Mouse (Mus musculus) forebrain, postnatal 0 days (tissue): ENCODE results near the gene Kmt5a. TPM values are rescaled to one million over a fixed set of nuclear protein-coding genes. Genes with fewer than 3 reads are reported as not detected.
"Not testable (repeated sequence)": the region's sequence is repeated elsewhere in the genome, so short reads cannot be mapped to it uniquely, and the experiment has no call there.

ENCODE experiments used
- ATAC-seq: fragments of 200-750 bp; cut with Nextera tagmentation; 2 replicates; pipeline ENCODE4 v1.8.0; 2017; ENCODE audit warnings: mild to moderate bottlenecking, moderate library complexity
- DNase-seq: peaks from one replicate; pipeline ENCODE4 v3.0.0-alpha.2; 2015
- H3K27ac ChIP-seq: fragments of 300-500 bp; sonication (generic); 2 replicates; pipeline ENCODE4 v1.5.1; 2014; ENCODE audit warnings: low read depth, mild to moderate bottlenecking, antibody characterized with exemption, low read length, moderate library complexity, mixed read lengths
- H3K27me3 ChIP-seq: fragments of 300-500 bp; sonication (generic); 2 replicates; pipeline ENCODE4 v1.6.1; 2014; ENCODE audit warnings: mild to moderate bottlenecking, low read length, mixed read lengths; ENCODE audit not compliant: insufficient read depth
- H3K36me3 ChIP-seq: fragments of 300-500 bp; sonication (generic); 2 replicates; pipeline ENCODE4 v1.6.1; 2014; ENCODE audit warnings: mild to moderate bottlenecking, moderate library complexity; ENCODE audit not compliant: insufficient read depth
- H3K4me1 ChIP-seq: fragments of 300-500 bp; sonication (generic); 2 replicates; pipeline ENCODE4 v1.6.1; 2014; ENCODE audit warnings: antibody characterized with exemption; ENCODE audit not compliant: insufficient read depth
- H3K4me2 ChIP-seq: fragments of 300-500 bp; sonication (generic); 2 replicates; pipeline ENCODE4 v1.6.1; 2014; ENCODE audit warnings: low read depth, mild to moderate bottlenecking, moderate library complexity
- H3K4me3 ChIP-seq: fragments of 300-500 bp; sonication (generic); 2 replicates; pipeline ENCODE4 v1.5.1; 2014; ENCODE audit warnings: low read depth, low read length, mixed read lengths
- H3K9ac ChIP-seq: fragments of 300-500 bp; sonication (generic); 2 replicates; pipeline ENCODE4 v1.6.1; 2014; ENCODE audit warnings: mild to moderate bottlenecking
- H3K9me3 ChIP-seq: fragments of 300-500 bp; sonication (generic); 2 replicates; pipeline ENCODE4 v1.6.1; 2016; ENCODE audit warnings: low read length
- CTCF ChIP-seq: sonication (generic); IDR thresholded peaks from 2 replicates; pipeline ENCODE4 v1.5.1; 2016; ENCODE audit warnings: antibody characterized with exemption, control low read depth, low read depth
- WGBS: fragments of 180-500 bp; shearing (Covaris S2); extraction: QIAGEN DNeasy Blood & Tissue Kit; methylation state at CpG from one replicate; pipeline ENCODE4 v1.1.7; 2014; 5-methylcytosine and 5-hydroxymethylcytosine counted together
- polyA plus RNA-seq: library from polyadenylated mRNA; unstranded; fragments of >200 nt; fragmentation: Nextera tagmentation; extraction: Ambion mirVana; gene quantifications from 2 replicates; pipeline ENCODE4 v1.2.1, GENCODE M21; 2015
- total RNA-seq: library from RNA; depleted of rRNA; stranded (reverse); fragments of >200 nt; gene quantifications from 2 replicates; pipeline ENCODE4 v1.2.3, GENCODE M21; 2014

Gene Kmt5a
- total and polyA plus RNA-seq, 2 experiments from 2014 or later = 23.6 to 45.0 TPM

DNA sequence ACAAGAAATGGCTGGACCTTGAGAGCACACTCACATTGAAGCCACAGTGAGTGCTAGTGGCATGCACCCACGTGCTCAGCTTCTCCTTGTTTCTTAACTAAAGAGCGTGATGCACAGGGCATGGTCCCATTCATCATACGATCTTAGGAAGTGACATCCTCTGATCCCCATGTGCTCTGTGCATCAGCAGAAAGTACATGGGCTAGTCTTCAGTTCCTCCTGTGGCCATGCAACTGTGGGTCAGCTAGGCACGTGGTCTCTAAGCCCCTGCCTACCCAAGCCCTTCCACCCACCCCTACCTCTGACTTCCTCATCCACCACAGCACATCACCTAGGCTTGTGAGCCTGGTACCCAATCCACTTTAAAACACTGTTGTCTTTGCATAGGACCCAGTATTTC, 52.9 kb downstream of the Kmt5a start:
- no peaks in the 10 kb centered on the region for H3K9me3 ChIP-seq
- H3K36me3 ChIP-seq = peaks cover 33% of the 10 kb centered on the region
- no peak overlapping the region for H3K9ac ChIP-seq
- H3K4me1 ChIP-seq = no peaks in the 10 kb centered on the region
- H3K4me3 ChIP-seq = no peak overlapping the region
- no peak for TF ChIP-seq CTCF
- ATAC-seq (no peak), DNase-seq (no peak)
- no peak overlapping the region for H3K27ac ChIP-seq
- WGBS = 93% methylated on average over 4 of the region's 4 CpGs
- H3K4me2 ChIP-seq = no peak overlapping the region
- H3K27me3 ChIP-seq = no peaks in the 10 kb centered on the region

DNA sequence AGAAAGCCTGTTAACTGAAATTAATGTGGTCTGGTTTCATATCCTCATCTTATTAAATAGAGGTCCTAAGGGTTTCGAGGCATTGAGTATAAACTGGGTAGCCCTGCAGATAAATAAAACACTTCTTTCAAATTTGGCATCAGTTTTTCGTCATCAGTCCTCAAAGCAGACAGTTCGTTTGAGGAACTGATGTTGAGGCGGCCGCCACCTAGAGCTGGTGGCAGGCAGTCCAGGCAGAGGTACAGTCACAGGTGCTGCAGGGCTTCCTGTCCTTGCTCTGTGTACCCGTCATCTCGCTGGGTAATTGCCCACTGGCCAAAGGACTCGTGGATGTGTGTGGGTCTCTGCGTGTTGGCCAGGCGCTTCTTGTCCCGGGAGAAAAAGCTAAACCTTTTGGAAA, 53.7 kb downstream of the Kmt5a start:
- no peak for ATAC-seq
- WGBS = 93% methylated on average over 11 of the region's 11 CpGs
- no peaks in the 10 kb centered on the region for H3K4me1 ChIP-seq

DNA sequence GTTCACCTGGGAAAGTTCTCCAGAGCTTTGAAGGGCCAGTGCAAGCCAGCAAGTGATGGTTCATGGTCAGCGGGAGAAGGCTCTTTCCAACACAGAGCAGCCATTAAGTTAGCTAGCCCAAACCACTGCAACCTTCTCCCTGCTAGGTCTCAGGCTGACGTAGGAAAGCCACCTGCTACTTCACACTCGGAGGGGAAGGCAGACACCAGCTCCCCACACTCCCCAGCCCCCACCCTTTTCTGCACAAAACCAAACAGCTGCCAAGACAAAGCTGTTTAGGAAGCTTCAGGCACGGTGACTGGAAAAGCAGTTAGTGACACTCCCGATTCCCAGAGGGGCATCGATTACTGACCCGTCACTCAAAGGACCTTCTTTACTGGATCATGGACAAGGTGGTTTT, 55.8 kb downstream of the Kmt5a start:
- DNase-seq = no peak

More for the DNA sequence above, 53.7 kb downstream of the Kmt5a start:
- H3K9ac ChIP-seq = no peak overlapping the region
- H3K9me3 ChIP-seq = no peaks in the 10 kb centered on the region
- H3K27ac ChIP-seq = no peak overlapping the region
- TF ChIP-seq CTCF = no peak
- H3K27me3 ChIP-seq = no peaks in the 10 kb centered on the region
- H3K36me3 ChIP-seq = peaks cover 33% of the 10 kb centered on the region
- DNase-seq = no peak
- H3K4me2 ChIP-seq = no peak overlapping the region
- H3K4me3 ChIP-seq = no peak overlapping the region

DNA sequence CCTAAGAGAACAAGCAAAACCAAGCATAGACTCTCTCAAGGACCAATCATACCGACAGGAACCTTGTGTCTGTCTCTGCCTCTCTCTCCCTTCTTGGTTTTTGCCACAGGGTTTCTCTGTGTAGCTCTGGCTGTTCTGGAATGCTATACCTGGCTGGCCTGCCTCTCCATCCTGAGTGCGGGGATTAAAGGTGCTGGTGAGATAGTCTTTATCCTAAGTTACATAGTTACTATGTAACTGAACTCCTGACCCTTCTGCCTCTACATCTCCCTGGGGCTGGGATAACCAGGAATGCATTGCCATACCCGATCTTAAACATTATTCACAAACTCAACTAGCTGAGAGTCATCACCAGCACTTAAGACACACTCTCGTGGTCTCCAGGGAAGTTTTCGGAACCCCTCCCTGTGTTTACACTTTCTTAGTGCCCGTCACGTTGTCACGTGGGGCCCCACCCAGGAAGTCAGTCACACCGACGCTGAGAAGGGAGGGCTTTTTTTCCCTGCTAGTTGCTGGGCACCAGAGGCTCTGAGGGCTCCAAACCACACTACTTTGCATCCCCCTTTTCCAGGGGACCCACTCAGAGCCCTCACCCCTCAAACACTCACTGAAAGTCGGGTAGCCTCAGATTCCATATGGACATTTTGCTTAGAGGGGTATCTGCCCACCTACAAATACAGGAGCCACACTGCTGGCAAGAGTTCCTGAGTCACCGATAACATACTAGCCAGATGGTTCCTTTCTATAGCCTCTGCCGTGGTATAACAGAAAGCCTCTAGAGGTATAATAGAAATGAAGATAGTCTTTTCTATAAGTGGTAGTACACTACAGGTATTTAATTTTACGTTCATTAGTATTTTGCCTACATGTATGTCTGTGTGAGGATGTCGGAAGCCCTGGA, 57.1 kb downstream of the Kmt5a start:
- Histone ChIP-seq H3K36me3 (peaks cover 23% of the 10 kb centered on the region), H3K4me1 (no peaks in the 10 kb centered on the region), H3K27me3 (no peaks in the 10 kb centered on the region), H3K4me3 (no peak overlapping the region), H3K27ac (no peak overlapping the region), H3K9me3 (no peaks in the 10 kb centered on the region), H3K9ac (no peak overlapping the region), H3K4me2 (no peak overlapping the region)
- no peak for DNase-seq
- no peak for ATAC-seq
- 86% methylated on average over 15 of the region's 15 CpGs for WGBS
- no peak for TF ChIP-seq CTCF

More for the DNA sequence above, 55.8 kb downstream of the Kmt5a start:
- Histone ChIP-seq H3K9me3 (no peaks in the 10 kb centered on the region), H3K4me1 (no peaks in the 10 kb centered on the region), H3K27me3 (no peaks in the 10 kb centered on the region), H3K4me3 (no peak overlapping the region), H3K36me3 (peaks cover 33% of the 10 kb centered on the region), H3K4me2 (no peak overlapping the region), H3K9ac (no peak overlapping the region), H3K27ac (no peak overlapping the region)
- TF ChIP-seq CTCF = no peak
- no peak for ATAC-seq
- WGBS = 52% methylated on average over 7 of the region's 7 CpGs

DNA sequence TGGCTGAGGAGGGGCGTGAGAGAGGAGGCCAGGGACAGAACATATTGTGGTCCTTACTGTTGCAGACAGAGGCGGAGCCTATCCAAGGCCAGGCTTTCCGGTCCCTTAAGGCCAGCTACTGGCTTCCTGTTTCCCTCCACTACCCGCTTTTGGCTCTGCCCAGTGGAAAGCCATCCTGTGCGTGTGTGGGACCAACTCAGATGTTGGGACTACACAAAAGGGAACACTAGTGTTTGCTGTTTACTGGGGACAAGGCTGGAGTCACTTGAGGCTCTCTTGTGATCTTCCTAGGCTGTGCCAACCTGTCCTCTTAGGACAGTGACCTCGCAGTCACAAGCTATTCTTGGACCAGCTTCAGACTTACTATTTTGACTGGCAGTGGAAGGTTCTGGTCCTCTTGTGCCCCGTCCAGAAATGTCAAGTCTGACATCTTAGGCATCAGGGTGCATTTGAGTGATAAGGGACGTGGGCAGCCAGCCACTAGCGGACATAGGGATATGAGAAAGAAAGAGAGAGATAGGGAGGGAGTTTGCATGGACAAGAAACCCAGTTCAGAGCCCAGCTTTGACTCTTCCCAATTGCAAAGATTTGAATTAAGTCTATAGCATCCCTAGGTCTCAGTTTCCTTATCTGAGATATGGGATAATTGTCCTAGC, 58.6 kb downstream of the Kmt5a start:
- no peak overlapping the region for H3K4me3 ChIP-seq
- peaks cover 22% of the 10 kb centered on the region for H3K36me3 ChIP-seq
- DNase-seq = no peak
- no peak overlapping the region for H3K4me2 ChIP-seq
- H3K27ac ChIP-seq = no peak overlapping the region
- no peak for TF ChIP-seq CTCF
- H3K9ac ChIP-seq = no peak overlapping the region
- no peaks in the 10 kb centered on the region for H3K4me1 ChIP-seq
- 84% methylated on average over 9 of the region's 9 CpGs for WGBS
- no peaks in the 10 kb centered on the region for H3K27me3 ChIP-seq
- no peaks in the 10 kb centered on the region for H3K9me3 ChIP-seq
- no peak for ATAC-seq

DNA sequence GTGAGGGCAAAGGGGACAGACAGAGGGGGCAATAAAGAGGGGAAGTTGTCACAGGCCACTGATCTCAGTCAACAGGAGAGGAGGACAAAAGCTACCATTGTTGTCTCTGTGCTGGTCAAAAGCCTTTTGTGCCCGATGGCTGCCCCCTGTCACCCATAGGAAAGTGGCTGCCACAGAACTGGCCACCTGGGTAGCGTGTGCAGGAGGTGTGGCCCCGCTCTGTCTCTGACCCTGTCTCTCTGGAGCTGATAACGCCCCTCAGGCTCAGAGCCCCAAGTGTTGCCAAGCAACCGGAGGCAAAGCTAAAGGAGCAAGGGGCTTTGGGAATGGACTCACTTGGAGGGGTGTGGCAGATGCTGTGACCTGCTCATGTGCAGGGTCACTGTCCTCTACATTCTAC, 59.3 kb downstream of the Kmt5a start:
- ATAC-seq (no peak), DNase-seq (no peak)
- Histone ChIP-seq H3K4me2 (no peak overlapping the region), H3K9ac (no peak overlapping the region), H3K36me3 (peaks cover 21% of the 10 kb centered on the region), H3K9me3 (no peaks in the 10 kb centered on the region), H3K4me1 (no peaks in the 10 kb centered on the region), H3K4me3 (no peak overlapping the region), H3K27ac (no peak overlapping the region), H3K27me3 (no peaks in the 10 kb centered on the region)
- TF ChIP-seq CTCF = no peak
- 28% methylated on average over 5 of the region's 5 CpGs for WGBS

DNA sequence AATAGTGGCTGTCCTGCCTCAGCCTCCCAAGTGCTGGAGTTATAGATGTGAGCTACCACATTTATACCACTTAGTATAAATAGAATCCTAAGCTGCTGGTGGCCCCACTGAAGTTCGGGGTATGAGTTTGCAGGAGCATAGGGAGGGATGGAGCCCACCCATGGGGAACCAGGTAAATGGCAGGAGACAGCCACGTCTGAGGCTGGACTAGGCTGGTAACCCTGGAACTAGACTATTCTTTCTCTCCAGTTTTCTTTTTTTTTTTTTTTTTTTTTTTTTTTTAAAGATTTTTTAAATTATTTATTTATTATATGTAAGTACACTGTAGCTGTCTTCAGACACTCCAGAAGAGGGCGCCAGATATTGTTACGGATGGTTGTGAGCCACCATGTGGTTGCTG, 60.3 kb downstream of the Kmt5a start:
- not testable (repeated sequence) for DNase-seq, H3K27me3 ChIP-seq, H3K4me2 ChIP-seq, ATAC-seq, H3K9me3 ChIP-seq, H3K4me3 ChIP-seq, H3K9ac ChIP-seq, H3K27ac ChIP-seq, H3K4me1 ChIP-seq
- peaks cover 16% of the 10 kb centered on the region for H3K36me3 ChIP-seq
- WGBS = 69% methylated on average over 2 of the region's 4 CpGs
